Mouse (Mus musculus): ENCODE results near the gene Bcl6.

The Bcl6 gene

DNA sequence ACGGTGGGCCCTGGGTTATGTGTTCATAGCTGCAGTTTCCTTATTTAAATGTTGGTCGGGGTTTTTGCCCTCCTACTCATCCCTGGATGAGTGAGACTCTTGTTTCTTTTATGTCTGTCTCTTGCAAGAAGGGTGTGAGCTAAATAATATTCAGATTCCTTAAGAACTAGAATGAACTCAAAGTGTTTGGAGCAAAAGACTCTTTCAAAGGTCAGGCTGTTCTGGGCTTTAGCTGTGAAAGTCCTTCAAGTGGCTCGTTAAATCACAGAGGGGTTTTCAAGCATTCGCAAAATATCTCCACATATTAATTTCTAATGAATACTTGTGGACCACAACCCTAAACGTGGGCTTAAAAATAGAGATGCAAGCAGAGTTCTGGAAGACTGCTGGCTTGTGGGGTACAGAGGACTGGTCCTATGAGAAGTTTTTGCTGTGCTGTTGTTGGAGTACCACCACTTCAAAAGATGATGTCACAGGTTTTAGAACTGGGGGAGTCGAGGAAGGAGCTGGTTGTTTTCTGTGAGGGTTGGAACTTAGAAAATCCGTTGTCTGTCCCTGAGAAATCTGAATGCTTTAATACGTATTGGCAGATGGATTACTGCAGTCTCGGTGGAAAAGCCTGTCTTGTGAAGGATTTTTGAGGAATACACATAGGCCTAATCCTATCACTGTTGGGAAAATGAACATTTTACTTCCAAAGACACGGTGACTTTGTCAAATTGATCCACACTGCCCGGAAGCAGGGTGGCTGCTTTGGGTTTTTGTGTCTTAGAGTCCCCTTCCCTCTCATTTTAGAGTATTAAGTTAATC, 1.7 kb upstream of the Bcl6 start:
- DNase-seq (ENCODE audit: low read depth) = no peak

DNA sequence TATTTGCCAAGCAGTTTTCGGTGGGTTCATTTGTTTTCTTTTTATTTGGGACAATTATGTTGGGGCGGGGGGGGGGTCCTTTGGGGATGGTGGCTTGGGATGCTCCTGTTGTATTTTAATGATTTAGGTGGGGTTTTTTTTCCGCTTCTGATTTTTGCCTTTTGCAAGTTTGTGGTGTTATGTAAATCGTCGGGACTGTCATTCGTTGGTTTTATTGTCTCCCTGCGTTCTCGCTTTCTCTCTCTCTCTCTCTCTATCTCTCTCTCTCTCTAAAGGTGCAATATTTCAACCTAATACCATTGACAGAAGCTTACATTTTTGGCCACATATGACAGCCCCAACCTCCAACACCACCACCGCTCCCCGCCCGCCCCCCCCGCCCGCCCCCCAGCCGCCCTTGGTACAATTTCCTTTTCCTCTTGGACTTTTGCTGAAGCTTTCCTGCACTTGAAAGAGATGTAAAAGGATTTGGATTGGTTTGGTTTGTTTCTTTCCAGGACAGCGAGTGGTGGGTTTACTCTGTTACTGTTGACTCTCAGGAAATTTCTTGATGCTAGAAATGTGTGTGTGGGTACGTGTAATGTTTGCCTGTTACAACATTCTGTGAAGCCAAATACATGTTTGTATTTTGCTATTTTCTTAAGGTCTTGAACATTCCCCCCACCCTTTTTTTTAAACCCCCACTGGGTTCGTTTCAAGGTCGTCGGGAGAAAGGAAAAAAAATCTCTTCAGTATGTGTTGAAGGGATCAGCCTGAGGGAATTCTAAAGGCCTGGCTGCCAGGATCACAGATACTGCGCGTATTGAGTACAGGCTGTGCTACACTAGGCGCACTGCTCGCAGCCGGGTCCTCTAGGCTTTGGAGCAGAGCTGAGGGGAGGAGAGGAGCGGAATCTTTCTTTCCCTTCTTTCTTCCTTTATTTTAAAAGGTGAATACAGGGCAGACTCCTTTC, 833 bp upstream of the Bcl6 start:
- peak; percentile 67 for DNase-seq (ENCODE audit: low read depth)

DNA sequence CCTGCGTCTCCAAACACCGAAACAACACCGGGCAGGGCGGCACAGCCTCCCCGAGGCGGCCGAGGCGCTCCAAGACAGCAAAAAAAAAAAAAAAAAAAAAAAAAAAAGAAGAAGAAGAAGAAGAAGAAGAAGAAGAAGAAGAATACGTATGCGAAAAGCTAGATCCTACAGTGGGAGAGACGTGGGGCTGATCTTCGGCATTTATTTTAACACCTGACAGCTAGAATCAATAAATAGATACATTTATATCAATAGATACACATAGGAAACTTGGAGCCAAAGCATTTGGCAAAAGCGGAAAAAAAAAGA, 541 bp downstream of the Bcl6 start:
- no peak for DNase-seq (ENCODE audit: low read depth)

DNA sequence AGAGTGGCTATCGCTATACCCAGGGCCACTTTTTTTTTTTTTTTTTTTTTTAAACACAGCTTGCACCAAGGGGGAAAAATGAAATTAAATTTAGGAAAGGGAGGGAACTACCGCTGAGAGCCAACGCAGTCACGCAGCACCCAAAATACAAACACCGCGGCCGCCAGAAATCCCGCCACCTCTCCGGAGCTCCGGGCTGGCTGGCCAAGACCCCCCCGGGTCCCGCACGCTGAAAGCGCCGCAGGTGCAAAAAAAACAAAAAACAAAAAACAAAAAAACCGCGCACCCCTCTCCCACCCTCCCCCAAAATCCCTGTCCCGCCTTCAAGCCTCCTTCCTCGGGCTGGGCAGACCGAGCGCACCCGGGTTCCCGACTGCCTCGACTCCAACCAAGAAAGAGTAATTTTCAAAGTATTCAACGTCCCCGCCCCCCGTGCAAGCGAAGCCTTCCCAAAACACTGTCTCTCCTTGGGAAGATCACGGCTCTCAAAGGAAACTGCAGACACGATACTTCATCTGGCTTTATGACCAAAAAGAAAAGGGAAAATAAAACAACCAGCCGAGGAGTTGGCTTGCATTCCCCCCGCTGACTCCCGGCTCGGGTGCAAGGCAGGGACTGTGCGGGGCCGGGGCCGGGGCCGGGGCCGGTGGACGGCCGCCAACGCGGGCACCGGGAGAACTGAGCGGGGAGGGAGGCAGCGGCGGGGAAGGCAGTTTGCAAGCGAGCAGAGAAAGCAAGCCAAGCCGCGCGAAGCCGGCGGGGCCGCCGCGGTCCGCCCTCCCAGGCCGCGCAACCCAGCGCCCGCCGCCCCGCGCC, 1.1 kb downstream of the Bcl6 start:
- DNase-seq (ENCODE audit: low read depth) = peak; percentile 73

DNA sequence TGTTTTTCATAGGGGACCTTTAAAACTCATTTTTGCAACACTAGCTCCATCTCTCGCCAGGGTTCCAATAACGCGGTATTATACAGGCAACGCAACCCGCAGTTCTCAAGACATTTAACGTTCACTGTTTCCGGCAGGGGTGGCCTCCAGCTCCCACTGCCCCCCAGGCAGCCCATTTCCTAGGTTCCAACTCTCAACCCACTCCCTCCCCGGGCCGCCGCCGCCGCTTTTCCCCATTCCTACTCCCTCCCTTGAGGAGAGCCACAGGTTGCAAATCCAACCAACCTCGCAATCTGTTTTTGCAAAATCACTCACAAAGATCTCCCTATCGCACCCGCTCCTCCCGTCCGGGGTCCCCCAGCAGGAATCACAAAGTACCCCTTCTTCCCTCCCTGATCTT, 1.8 kb downstream of the Bcl6 start:
- peak; percentile 69 for DNase-seq (ENCODE audit: low read depth)

DNA sequence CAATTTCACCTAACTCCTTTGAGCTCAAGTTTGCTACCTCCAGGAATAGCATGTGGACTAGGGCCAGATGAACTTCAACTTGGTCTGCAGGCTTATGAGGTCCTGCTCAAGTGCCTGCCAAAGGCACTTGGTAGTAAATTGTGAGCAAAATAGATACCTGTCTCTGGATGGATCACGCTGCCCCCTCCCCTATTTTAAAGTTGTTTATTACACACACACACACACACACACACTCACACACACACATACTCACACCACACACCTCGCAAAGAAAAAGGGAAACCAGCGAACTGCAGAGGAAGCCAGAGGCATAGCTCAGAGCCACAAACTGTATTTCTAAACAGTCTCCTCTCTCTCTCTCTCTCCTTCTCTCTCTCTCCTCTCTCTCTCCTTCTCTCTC, 2.5 kb downstream of the Bcl6 start:
- peak; percentile 56 for DNase-seq (ENCODE audit: low read depth)

DNA sequence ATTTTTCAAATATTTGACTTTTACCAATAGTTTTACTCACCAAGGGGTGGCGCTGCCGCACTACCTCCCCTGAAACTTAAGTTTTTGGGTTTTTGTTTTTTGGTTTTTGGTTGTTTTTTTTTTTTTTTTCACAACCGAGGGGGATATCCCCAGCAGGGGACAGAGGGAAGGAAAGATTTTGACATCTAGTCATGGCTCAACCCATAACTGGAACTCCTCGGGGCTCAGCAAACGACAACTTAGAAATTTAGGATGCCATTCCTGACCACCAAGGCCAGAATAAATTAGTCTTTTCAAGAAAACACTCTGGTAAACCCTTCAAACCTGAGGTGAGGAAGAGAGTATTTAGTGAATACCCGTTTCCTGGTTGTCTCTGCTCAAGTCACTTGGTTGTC, 3.2 kb downstream of the Bcl6 start:
- peak; percentile 89 for DNase-seq (ENCODE audit: low read depth)

DNA sequence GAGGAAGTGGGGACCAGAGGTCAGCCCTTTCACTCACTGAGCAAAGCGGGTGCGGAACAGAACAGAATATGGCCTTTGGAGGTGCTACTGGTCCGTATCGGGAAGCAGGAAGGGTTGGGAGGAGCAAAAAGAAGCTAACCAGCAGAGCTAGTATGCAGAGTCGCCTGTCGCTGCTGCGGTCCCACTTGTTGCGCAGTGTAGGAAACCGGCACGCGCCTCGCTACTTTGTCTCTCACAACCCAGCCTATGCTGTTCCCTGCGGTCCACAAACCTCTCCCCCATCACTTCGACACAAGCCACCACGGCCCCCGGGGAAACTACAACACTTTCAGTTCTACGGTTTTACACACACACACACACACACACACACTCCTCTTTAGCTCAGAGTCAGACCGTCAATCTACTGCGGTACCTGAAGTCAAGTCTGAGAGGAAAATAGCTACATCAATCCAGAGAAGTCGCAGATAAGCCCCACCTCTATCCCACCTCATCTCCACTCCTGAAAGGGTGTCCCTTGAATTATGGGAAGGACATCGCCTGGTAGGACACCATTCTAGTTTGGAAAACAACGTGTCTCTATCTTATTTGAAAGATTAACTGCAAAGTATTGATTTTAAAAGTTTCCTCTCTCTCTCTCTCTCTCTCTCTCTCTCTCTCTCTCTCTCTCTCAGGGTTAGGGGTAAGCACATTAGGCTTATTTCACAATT, 3.7 kb downstream of the Bcl6 start:
- peak; percentile 52 for DNase-seq (ENCODE audit: low read depth)

DNA sequence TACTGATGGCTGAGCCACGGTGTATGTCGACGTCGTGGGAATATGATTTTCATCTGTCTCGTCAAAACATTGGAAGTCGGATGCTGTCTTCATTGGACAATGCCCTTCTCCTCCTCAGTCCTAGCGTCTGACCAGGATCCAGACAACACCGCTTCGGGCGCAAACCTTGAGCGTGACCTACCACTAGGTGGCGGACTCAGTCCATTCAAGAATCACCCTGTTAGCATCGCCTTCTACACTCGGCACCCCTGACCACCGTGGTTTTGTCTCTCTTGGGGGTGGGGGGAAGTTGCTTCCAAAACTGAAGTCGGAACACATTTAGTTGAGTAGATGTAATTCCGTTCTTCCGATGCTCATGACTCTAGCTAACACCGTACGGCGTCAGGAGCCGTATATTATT, 4.5 kb downstream of the Bcl6 start:
- DNase-seq (ENCODE audit: low read depth) = peak; percentile 96

DNA sequence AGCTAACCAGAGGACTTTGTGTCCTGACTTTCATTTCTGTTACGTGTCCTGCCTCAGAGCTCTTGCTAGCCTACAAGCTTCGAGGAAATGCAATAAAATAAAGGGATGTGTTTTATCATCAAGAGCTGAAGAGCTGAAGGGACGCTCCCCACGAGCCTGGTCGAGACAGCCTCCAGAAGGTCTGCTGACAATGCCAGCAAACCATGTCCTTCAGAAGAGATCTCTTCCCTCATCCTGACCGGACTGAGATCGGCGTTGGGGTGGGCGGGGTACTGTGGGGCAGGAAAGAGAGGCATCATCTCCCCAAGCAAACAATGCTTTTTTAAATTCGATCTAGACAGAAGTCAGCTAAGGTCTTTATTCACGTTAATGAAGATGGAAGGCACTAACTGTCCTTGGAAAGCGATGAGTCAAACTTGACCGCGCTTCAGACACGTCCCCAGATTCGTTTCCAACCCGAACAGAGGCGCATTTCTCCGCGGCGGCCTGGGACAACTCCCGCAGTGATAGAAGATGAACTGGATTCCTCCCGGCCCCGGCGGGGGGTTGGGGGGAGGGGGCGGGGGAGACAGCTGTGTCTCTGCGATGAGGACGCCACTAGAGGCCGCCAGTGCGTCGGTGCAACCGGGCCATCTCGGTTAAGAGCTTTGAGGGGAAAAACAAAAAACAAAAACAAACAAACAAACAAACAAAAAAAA, 5.6 kb downstream of the Bcl6 start:
- peak; percentile 58 for DNase-seq (ENCODE audit: low read depth)

DNA sequence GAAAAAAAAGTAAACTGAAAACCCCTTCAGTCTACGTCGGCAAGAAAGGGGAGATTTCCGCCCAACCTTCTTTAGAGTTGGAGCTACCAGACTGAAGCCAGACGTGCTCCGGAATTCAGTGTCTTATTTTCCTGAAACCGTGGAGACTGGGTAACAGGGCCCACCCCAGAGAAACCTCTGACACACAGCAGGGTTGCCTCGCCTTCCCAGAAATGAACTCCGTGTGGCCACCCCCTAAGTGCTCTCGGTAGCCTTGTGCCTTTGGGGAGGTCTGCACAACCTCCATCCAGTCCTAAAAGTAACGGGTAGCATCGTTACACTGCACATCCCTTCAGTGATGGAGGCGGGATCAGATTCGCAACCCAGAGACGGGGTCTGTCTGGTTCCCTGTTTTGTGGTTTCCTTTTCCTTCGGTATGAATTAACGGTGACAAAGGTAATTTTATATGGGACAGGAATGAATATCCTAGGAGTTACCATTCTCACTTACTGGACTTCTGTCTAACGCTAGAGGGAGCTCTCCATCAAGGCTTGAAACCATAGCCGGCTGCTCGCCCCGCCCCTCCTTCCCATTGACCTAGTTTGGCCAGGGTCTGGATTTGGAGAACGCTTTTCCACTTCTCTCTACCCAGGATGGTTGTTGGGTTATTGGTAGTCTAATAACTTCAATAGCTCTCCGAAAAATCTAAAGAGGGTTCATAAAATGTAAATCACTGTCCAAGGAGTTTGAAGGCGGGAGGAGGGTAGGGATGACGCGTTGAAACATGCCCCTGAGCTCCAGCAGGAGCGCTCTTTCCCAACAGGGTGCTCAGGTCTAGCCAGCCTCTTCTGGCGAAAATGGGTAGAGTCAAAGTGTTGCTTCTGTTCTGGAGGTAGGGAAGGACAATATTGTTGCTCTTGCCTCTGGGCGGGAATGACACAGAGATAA, 6.5 kb downstream of the Bcl6 start:
- DNase-seq (ENCODE audit: low read depth) = peak; percentile 81

DNA sequence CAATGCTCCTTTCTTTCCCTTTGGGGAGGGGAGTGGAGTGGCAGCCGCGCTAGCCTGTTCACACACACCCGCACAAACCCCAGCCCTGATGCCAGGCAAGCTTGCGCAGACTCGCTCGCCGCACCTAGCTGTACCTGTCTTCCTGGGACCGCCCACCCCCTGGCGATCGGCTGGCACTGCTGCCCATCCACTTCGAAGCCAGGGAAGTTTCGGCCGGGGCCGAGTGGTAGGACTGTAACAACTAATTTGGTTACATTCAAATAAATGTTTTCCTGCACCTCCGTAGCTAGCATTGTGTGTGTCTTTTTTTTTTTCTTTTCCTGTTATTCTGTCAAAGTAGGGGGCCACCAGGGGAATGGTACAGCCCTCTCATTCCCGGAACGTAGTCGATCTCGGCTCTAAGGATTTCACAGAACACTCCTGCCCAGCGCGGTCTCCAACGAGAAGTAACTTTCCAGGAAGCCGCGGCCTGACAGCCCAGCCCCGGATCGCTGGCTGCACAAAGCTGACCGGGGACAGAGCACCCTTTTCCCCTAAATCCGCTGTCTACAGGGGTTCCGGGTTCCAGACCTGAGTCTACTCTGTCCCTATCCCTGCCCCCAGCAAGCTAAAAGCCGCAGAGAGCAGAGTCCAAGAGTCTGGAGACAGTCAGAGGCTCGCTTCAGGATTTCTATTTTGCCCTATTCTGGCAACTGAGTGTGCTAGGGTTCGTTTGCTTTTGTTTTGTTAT, 7.5 kb downstream of the Bcl6 start:
- DNase-seq (ENCODE audit: low read depth) = no peak

DNA sequence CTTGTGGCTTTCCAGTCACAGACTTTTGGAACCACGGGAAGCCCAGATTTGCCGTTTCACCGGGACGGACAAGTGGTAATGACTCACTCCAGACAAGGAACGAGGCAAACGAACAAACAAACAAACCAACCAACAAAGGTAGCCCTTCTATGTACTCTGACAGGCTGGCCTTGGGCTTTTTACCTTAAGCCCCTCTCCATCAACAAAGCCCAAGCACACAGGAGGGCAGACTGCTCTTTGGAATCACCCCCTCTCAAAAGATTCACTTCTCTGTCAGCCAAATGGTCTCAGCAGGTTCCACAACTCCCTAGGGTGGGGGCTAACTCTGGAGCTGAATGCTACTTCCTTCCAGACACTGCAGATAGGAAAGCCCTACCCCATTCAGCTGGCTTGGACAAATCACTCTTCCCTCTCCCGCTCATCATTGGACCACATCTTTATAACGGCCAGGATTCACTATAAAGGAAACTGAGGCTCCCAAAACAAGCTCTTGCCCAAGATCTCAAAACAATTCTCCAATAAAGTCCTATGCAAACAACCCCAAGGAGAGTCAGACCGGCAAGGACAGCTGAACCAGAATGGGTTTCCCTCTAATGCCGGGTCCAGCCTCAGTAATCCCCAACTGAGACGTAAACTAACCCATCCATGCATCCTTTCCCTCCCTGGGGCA, 8.3 kb downstream of the Bcl6 start:
- no peak for DNase-seq (ENCODE audit: low read depth)

DNA sequence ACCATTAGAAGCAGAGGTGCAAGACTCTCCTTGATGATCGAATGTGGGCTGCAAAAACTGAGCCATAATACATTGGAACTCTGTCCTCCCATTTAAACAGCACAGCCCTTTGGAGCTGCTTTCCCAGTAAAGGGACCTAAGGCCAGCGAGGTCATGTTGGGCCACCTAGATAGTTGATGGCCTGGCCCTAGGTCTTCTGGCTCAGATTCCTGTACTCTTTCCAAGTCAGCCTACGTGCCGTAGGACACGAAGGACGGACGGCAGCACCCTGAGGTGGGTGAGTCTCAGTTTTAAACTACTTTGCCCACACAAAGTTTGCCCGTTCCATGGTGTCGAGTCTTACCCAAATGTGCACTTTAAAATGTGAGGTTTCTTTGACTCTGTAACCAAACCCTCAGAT, 9.2 kb downstream of the Bcl6 start:
- no peak for DNase-seq (ENCODE audit: low read depth)

DNA sequence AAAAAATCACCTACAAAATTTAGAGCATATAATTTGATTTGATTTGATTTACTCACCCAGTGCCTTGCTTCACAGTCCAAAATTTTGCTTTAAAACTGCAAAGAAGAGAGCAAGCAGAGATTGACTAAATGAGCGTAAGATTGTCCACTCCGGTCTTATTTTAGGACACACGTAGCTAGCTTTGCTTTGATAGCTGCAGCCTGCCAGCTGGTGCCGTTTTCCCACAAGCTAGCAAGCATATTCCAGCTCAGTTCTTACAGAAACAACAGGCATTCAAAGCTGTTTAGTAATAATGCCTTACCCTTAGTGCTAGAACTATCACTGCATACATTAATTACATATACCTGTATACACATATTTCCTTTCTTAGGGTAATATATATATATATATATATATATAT, 10.2 kb downstream of the Bcl6 start:
- DNase-seq (ENCODE audit: low read depth) = no peak

DNA sequence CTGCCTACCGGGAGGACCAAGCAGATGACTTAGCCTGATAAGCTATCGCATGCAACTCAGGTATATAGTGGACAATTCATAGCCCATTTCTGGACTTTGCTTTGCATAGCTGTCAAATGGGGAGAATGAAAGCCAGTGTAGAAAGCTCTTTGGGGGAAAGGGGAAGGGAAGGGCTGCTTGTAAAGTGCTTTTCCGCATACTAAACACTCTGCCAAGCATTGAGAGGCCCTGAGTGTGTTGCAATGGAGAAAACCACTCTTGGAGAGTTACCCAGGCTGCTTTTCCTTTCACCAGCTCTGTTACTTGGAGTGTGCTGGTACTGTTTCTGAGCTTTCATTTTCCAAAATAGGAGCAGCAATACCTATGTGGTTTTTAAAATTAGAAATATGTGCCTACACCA, 10.9 kb downstream of the Bcl6 start:
- peak; percentile 51 for DNase-seq (ENCODE audit: low read depth)

DNA sequence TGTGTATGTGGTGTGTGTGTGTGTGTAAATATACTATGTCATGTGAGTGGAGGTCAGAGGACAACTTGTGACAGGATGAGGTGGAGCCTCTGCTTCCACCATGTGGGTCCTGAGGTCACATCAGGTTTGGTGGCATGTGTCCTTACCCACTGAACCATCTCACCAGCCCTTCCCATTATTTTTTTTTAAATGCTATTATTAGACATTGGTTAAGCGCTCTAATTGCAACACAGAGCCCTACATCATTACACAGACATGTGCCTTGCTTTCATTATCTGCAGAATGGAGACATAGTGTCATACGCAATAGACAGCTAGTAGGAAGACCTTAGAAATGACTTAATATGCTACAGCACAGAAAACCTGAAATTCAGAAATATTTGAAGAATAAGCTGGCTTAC, 12.5 kb downstream of the Bcl6 start:
- DNase-seq (ENCODE audit: low read depth) = no peak

DNA sequence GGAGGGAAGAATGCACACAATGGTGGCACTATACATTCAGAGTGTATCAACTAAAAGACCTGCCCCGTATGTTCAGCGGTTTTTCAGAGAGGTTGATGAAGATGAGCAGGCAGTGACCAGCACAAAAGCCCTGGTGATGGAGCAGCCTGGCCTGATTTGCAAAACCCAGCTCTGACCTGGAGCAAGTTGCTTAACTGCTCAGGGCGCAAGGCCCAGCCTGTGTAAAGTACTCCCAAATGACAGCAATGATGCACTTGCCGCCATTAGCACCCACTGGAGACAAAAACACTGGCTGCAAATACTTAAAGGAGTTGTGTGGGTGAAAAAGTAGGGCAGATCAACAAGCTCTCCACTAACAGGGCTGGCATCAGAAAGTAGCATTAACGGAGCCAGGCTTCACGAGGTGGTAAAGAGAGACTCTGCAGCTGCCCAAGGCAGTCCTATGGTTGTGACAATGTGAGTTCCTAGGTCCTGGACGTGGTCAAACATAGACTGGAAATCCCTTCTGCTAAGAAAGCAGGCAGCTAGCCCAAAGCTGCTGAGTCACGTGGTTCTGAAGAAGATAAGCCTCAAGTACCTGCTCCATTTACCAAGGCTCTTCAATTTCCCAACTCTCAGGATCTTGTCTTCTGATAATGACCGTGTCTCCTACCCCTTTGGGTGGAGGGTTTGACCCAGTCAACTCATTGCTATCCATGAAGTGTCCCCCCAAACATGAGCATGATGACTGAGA, 14.9 kb downstream of the Bcl6 start:
- no peak for DNase-seq (ENCODE audit: low read depth)
